Mouse (Mus musculus) cerebellum, postnatal 10 days (tissue): ENCODE results near the gene Cblc.

Experiments used
- DNase-seq, 2 experiments: peaks; one replicate each; pipeline ENCODE4 v3.0.0; 2021; ENCODE audit warnings: mixed read lengths in 2 of 2

Cblc gene

DNA sequence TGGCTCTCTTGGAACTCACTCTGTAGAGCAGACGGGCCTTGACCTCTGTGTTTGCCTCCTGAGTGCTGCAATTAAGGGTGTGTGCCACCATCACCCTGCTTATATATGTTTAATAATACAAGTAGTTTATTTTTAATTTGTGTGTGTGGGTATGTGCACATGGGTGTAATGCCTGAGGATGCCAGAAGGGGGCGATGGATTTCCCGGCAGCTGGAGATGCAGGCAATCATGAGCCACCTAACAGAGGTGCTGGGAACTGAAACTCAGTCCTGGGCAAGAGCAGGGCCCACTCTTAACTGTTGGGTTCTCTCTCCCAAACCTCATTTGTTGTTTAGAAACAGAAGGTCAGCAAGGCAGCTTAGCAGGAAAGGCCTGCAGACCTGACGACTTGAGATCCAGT lies 16.7 kb downstream of the Cblc start:
- no peak for DNase-seq

DNA sequence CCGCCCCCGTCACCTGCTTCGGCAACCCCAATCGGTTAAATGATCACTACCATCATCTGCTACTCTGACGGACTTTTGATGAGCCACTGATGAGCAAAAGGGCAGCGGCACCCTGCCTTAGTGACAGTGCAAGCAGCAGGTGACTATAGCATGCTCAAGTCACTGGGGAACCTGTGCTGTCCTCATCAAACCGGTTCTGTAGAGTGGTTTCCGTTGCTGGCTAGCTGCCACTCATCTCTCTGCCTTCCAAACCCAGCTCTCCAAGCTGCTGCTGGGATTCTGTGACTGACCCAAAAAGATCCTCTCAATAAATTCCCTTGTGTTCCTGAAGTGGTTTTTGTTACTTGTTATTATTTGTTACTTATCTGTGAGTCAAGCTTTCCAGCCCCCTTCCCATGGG lies 18.0 kb downstream of the Cblc start:
- DNase-seq = no peak

DNA sequence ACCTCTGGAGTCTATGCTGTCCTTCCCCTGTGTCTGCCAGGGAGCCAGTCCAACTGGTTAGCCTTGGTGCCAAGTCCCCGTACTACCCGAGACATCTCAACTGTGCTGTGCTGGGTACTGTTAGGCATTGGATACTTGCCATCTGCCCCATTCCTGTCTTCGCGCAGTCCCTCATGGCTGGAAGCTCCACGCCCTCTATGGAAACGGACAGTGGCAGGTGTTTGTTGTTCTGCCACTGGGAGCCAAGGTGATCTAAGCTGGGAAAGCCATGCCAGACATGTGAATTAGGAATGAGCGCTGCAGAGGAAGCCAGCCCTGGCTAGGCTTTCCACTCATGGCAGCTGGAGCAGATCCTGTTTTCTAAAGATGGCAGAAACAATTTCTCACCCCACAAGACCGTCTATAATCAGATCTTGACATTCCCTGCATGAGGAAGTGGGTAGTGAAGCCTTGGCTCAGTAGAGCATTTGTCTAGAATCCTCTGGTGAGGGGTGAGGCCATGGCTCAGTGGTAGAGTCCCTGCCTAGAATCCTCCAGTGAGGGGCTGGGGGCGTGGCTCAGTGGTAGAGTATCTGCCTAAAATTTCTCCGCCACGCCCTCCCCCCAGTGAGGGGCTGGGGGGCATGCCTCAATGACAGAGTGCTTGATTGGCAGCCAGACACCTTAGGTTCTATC lies 19.4 kb downstream of the Cblc start:
- DNase-seq = peak; percentile 30 to 43

DNA sequence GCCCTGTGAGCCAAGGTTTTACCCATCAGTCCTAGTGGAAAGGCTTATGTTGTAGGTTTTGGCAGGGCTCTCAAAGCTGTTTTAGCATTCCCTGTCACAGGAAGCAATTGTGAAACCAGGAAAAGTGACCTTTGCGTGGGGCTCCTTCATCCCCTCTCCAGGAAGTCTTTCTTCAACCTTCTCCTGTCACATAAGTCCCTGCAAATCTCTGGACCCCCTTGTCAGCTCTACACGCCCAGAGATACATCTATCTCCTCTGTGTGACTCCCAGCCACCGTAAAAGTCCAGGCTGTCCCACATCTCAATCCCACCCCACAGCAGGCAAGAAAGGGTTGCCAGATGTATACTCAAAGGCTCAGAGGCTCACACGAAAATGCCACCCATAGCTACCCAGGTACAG lies 24.9 kb downstream of the Cblc start:
- DNase-seq = no peak

DNA sequence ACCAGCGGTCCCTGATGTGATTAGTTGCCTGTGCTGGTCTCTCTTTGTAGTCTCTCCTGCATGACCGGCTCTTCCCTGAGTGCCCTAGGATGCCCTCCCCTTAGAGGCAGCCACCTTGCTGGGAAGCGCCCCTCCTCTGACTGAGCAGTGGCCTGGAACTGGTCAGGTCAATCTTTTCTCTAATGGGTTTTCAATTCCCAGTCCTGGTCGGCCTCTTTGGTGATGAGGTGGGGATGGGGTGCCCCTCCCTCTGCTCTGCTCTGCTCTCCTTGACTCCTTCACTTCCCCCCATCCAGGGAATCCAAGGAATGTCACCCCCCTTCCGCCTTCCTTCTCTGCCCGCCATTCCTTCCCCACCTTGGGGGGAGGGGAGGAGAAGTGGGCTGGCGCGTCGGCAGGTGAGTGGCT lies 25.6 kb downstream of the Cblc start, which contains the start of gene Bcam:
Gene Bcam (minus strand): TSS at position 33 of the 408 bp plus-strand sequence.
- no peak for DNase-seq

DNA sequence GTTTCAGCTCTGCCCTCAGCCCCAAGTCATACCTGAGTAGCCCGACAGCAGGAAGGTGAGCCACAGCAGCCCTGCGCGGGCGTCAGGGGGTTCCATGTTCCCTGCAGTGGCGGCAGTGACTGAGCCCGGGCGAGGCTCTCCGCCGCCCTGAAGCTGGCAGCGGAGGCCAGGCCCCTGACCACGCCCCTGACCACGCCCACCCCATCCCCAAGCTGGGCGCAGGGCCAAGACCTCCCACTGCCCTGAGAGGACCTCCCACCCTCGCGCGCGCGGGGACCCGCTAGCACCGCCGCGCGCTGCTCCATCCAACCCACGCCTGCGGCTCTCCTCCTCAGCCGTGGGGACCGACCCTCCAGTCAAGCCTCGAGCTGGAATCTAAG lies 26.2 kb downstream of the Cblc start:
- peak; percentile 68 to 79 for DNase-seq

DNA sequence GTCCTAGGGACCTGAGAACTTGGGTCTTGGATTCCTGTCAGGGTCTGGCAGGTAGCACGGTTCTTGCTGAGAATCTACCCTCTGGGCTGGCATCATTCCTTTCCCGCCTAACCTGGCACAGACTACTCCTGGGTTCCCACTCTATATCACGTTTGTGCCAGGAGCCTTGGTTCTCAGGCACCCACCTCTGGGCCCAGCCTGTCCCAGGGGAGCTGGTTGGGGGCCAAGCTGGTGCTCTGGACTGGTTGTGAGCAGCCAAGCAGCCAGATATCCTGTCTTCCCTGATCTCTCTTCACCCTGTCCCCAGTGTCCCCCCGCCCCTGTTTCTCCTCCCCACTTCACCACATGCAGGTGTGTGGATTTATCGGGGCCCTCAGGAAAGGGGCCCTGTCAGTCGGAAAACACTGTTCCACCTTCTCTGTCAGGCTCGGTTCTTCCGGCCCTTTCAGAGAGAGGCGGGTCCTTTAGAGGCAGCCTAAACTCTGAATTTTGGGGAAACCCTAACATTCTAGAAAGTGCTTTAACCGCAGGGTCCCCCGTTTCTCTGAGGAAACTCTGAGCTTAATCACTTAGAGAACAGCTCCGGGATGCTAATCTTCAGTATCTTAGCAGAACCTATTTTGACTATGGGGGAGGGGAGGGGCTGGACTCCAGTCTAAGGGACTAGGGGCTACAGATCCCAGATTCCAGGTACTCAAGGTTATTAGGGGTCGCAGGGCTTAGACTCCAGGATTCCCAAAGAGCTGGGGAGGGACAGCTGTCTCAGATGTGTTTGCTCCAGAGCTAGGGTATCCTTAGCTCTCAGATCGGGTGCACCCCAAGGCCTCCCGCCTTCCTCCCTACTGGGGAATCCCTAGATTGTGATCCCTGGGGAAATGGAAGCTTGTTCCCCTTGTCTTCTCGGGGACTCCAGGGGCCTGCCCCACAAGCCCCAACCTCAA lies 26.9 kb downstream of the Cblc start:
- no peak for DNase-seq

DNA sequence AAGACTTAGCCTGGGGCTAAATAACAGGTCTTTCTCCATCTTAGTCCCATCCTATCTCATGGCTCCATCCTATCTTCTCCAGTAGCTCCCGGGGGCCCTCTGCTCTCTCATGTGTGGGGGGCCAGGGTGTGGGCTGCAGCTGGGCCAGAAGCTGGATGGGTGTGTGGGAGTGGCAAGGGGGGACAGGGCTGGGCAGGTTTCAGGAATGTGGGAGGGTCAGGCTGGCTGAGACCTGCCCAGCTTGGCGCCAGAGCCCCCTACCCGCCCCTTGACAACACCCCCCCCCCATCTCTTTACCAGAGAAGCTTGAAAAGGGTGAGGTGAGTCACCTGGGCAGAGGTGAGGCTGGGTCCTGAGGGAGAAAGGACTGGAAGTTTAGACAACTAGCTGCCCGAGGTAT lies 27.6 kb downstream of the Cblc start:
- no peak for DNase-seq

DNA sequence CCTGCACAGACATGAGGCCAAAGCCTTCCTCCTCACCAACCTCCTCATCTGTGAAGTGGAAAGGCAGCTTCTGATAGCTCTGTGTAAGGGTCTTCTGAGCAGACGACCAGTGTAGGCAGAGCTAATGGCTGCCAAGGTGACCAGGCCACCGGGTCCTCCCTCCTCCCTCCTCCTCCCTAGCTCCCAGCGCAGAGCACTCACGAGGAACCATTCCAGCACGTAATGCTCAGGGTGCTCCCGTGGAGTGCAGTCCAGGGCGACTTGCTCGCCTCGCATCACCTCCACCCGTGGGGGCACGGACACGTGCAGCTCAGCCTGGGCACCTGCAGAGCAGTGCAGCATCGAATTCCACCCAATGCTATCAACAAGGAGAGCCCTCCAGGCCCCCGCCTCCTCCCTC lies 28.4 kb downstream of the Cblc start:
- no peak for DNase-seq

DNA sequence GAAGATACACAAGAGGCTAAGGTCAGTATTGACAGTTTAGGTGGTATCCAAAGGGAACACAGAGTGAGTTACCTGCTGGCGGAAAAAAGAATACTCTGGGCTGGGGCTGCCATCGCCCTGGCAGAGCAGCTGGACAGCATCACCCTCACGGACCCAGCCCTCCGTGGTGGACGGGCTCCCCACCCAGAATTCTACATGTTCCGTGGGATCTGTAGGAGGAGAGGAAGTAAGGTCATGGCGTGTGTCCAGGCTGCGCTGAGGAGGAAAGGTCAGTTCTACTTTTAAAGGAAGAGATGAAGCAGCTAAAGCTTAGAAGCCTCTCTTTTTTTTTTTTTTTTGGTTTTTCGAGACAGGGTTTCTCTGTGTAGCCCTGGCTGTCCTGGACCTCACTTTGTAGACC lies 32.0 kb downstream of the Cblc start:
- no peak for DNase-seq

DNA sequence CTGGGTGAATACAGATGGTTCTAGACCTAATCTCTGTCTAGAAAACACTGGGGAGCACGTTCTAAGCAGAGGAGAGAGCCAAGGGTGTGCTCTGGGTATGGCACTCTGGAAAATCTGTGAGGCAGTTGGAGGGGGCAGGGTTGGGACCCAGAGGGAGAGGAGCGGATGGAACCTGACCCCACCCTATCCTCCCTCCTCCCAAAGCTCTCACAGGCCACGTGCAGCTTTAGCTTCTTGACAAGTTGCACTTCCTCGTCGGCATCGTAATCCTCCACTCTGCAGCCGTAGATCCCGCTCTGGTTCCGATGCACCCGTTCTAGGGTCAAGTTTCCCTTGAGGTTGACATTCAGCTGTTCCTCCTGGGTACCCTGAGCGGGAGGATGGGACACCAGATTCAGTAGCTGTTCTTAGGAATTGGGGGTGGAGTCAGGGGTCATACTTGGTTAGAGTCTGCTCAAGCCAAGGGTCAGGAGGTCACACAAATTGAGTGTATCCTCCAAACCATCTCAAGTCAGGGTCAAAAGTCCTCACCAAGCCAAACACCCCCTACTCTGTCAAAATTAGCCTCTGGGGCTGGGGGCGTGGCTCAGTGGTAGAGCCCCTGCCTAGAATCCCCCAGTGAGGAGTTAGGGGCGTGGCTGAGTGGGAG lies 32.7 kb downstream of the Cblc start:
- no peak for DNase-seq

DNA sequence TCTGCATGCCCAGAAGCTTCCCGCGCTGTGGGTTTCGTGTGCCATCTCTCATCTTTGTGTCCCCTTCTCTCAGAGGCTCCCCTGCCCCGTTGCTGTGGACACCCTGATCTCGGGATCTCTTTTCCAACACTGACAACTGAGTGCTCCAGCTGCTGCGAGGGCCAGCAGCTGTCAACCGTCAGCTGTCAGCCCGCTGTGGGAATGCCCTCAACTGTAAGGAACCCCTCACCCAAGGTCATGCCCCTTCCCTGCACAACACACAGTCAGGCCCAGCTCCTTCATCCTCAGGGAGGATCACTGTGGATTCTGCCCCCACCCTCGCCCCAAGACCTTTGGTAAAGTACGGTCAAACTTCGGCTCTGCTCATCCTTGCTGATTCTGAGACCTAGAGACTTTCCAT lies 34.3 kb downstream of the Cblc start:
- DNase-seq = no peak

DNA sequence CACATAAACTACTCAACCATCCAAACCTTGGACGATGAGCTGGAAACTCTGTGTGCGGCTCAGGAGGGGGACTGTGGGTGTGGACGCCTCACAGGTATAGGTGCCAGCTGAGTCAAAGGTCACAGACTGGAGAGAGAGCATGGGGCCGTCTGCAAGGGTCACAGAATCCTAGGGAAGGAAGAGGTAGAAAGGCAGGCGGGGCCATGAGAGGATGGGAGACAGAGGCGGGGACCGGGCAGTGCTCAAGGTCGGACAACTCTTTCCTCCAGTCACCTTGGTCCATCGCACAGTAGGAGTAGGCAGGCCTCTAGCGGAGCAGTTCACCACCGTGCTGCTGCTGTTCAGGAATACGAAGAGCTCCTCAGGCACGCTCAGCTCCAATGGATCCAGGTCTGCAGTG lies 36.6 kb downstream of the Cblc start:
- no peak for DNase-seq

DNA sequence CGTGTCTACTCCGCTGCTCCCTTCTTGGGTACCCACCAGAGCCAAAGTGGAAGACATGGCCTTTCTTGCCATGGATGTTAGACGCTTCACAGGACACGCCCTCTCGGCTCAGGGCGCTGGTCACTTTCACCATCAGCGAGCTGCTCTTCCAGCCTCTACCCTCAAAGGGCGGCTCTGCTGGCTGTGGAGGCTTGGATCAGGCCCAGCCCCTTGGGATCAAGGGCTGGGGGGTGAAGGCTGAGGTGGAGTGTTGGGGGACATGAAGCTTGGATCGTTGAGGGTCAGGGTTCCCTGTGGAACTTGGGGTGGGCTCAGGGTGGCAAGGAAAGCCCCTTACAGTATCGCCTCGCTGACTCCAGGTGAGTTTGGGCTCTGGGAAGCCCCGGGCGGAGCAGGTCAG lies 38.0 kb downstream of the Cblc start:
- no peak for DNase-seq

DNA sequence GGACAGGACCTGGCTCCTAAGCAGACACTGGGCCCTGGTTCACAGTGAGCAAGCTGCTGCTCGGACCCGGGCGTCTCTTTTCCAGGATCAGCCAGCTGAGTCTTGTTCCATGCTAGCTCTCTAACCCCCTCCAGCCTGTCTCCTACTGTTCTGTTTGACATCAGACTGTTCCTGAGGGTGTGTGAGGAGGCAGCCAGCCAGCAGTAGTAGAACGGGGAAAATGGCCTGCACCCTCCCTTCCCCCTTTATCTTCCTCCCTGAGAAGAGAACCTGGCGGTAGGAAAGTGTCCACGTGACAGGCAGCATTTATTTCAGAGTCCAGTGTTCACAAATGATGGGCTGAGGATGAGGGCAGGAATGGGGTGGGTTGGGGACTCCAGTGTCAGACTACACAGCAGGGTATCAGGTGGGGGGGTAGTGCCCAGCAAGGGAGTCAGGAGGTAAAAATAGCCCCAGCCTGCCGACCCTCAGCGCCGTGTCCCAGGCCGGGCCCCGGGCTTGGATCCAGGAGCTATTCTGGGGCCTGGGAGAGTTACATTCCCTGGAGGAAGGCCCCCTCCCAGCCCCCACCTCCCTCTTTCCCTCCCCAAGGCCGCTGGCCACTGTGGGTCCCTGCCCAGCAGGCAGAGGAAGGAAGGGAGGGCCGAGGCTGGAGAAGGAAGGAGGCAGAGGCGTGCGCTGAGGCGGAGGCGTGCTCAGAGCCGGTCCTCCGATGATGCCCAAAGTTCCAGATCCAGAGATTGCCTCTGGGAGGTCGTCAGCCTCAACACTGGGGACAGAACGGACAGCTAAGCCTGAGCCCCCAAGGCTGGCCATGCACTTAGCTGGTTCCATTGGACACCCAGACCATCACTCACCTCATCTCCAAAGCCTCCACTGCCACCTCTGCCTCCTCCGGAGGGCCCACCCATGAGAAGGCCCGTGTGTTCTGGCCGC lies 40.5 kb downstream of the Cblc start:
- DNase-seq = no peak

DNA sequence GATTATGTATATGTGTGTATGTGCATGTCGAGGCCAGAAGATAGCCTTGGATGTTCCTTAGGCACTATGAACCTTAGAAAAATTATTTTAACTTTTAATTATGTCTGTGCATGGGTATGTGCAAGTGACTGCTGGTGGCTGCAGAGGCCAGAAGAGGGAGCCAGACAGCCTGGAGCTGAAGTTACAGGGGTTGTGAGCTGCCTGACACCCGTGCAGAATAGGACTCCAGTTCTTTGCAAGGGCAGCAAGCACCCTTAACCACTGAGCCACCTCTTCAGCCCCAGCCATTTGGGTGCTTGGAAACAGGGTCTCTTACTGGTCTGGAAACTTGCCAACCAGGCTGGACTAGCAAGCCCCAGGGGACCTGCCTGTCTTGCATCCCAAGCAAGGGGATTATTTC lies 41.6 kb downstream of the Cblc start:
- no peak for DNase-seq

DNA sequence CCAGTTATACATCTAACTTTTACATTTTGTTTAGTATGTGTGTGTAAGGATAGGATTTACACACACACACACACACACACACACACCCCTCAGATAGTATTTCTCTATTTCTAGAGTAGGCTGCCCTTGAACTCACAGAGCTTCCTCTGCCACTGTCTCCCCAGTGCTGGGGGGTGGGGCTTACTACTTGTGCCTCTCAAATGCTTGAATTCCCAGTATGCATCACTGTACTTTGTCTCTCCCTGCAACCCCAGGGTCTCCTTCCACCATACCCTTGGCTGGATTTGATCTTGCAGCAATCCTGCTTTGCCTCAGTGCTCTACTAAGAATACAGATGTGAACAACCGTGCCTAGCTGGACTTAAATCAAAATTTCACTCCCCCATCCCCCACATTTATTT lies 42.5 kb downstream of the Cblc start:
- no peak for DNase-seq

DNA sequence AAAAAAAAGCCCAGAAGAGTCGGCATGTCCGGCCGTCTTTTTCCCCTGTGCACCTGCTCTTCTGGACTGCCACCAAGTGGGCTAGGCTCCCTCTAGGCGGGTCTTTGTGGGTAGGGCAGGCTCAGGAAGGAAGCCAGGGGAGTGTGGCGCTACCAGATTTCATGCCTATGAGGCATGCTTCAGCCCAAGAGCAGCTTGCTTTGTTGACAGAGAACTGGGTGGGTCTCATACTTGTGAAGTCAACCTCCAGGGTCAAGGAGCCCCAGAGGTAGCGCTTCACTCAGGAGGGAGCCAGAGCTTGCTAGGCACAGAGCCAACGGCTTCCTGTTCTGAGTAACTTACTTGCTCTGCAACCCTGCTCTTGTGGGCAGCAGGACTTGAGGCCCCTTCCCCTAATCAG lies 43.0 kb downstream of the Cblc start:
- no peak for DNase-seq

DNA sequence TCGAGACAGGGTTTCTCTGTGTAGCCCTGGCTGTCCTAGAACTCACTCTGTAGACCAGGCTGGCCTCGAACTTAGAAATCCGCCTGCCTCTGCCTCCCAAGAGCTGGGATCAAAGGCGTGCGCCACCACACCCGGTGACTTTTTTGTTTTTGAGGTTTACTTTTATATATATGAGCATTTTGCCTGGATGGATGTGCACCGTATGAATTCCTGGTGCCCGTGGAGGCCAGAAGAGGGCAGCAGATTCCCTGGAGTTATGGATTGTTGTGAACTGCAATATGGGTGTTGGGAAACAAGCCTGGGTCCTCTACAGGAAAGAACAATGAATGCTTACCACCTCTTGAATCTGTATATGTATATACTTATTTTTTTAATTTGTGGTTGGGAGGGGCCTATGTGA lies 44.0 kb downstream of the Cblc start:
- DNase-seq = no peak

DNA sequence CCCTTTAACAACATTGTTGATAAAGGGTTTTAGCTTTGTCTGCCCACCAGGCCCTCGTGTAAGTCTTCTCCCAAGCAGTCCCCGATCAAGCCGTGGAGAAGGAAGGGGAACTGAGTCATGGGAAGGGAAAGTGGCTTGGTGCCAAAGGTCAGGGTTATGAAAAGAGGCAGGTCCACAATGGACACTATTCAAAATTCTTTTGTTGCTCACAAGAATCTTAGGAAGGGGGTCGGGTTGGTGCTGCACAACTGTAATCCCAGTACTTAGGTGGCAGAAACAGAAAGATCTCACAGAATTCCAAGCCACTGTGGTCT lies 45.6 kb downstream of the Cblc start:
- no peak for DNase-seq

DNA sequence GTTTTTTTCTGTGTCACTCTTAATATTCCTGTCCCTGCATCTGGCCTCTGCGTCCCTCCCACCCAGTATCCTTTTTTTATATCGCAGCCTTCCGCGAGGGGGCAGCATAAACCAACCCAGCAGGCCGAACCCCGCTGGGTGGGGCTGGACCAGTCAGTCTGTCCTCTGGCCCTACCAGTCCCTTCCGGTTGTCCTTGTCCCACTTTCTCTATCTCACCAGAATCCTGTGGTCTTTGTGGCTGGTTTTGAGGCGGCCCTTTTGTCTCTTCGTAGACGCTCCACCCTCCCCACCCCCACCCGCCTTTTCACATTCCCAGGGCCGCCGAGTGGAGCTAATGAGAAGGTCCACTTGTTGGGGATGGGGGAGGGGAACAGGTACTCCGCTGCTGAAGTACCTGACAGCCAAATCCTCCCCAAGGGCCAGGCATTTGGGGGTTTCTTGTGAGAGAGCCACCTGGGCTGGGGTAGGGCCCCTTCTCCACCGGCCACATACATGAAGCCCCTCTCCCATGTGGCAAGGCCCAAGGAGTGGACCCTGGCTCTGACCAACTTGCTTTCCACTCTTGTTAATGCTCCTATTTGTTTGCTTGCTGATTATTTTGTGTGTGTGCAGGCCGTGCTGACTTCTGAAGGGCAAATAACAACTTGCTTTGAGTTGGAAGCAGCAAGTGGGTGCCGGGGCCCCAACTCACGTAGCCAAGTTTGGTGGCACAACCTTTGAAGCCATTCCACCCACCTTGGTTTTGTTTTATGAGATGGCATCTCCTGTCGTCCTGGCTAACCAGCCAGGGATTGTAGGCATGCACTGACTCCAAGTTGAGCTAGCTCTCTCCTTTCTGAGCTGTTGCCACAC lies 46.2 kb downstream of the Cblc start, which contains the start of gene Nectin2:
Gene Nectin2 (minus strand): TSS at position 267 of the 853 bp plus-strand sequence.
- peak; percentile 88 for DNase-seq
